In genomic region chr5:38754950-38755349, GRCm38 (mm10) we compare ENCODE assay signal across 10 mouse cellular contexts.
DNase-seq lines count a peak whose midpoint lies in the region; ATAC-seq and TF ChIP-seq lines count a peak whose summit lies in the region.
"Had no signal": no experiment of that assay in that cellular context is flagged by ENCODE, and none has a peak within 500 bp of the region (broad histone marks: within the 10 kb centered on the region; RNA-seq: fewer than 3 reads in every experiment).

No protein-coding gene starts in this region.

- no peaks in the 10 kb centered on the region for H3K27me3 ChIP-seq in intestine, postnatal 0 days (replicated peaks; ENCODE audit: control insufficient read depth, insufficient read depth, low read length)
- H3K27me3 ChIP-seq in intestine, embryonic 16.5 days (replicated peaks; ENCODE audit: control insufficient read depth, insufficient read depth, low read length), result no peaks in the 10 kb centered on the region; the same call in 1 of the 2 replicates
- no peaks in the 10 kb centered on the region for H3K27me3 ChIP-seq in neural tube, embryonic 11.5 days (ENCODE audit: control insufficient read depth, insufficient read depth, low read length)
- H3K27me3 ChIP-seq: embryonic facial prominence, embryonic 15.5 days; limb, embryonic 12.5 days had no signal

- H3K4me3 ChIP-seq in intestine, postnatal 0 days (ENCODE audit: low read depth, low read length), result no peak overlapping the region
- no peak overlapping the region for H3K4me3 ChIP-seq in intestine, embryonic 16.5 days (ENCODE audit: low read length)
- H3K4me3 ChIP-seq in neural tube, embryonic 11.5 days (ENCODE audit: low read depth, low read length), result no peak overlapping the region
- H3K4me3 ChIP-seq: embryonic facial prominence, embryonic 15.5 days; limb, embryonic 12.5 days had no signal

- no peaks in the 10 kb centered on the region for H3K4me1 ChIP-seq in intestine, postnatal 0 days (replicated peaks; ENCODE audit: control insufficient read depth, insufficient read depth, low read length)
- no peaks in the 10 kb centered on the region for H3K4me1 ChIP-seq in intestine, embryonic 16.5 days (ENCODE audit: control insufficient read depth, insufficient read depth, low read length)
- H3K4me1 ChIP-seq in neural tube, embryonic 11.5 days (ENCODE audit: control insufficient read depth, insufficient read depth, low read length), result no peaks in the 10 kb centered on the region
- H3K4me1 ChIP-seq: embryonic facial prominence, embryonic 15.5 days; limb, embryonic 12.5 days had no signal

- no peak overlapping the region for H3K27ac ChIP-seq in intestine, postnatal 0 days (ENCODE audit: low read depth, low read length)
- H3K27ac ChIP-seq in intestine, embryonic 16.5 days (ENCODE audit: low read length), result no peak overlapping the region
- no peak overlapping the region for H3K27ac ChIP-seq in neural tube, embryonic 11.5 days (ENCODE audit: low read depth, low read length)
- H3K27ac ChIP-seq: embryonic facial prominence, embryonic 15.5 days; limb, embryonic 12.5 days had no signal

- H3K9ac ChIP-seq in intestine, postnatal 0 days (ENCODE audit: low read depth, low read length), result no peak overlapping the region
- H3K9ac ChIP-seq in intestine, embryonic 16.5 days (ENCODE audit: low read depth, low read length), result no peak overlapping the region
- H3K9ac ChIP-seq in neural tube, embryonic 11.5 days (ENCODE audit: low read length), result no peak overlapping the region
- H3K9ac ChIP-seq: embryonic facial prominence, embryonic 15.5 days; limb, embryonic 12.5 days had no signal

- H3K4me2 ChIP-seq in intestine, postnatal 0 days (replicated peaks; ENCODE audit: low read depth), result no peak overlapping the region
- H3K4me2 ChIP-seq in intestine, embryonic 16.5 days (ENCODE audit: low read depth, low read length), result no peak overlapping the region
- no peak overlapping the region for H3K4me2 ChIP-seq in neural tube, embryonic 11.5 days (ENCODE audit: low read depth)
- H3K4me2 ChIP-seq: embryonic facial prominence, embryonic 15.5 days; limb, embryonic 12.5 days had no signal

- no peak for ATAC-seq in intestine, postnatal 0 days
- no peak for ATAC-seq in intestine, embryonic 16.5 days
- peak; percentile 86 for ATAC-seq in common myeloid progenitor, adult 5-6 weeks (replicated peaks; ENCODE audit: low read depth, poor library complexity, severe bottlenecking)
- no peak for ATAC-seq in neural tube, embryonic 11.5 days (ENCODE audit: insufficient read depth, low FRiP score, low TSS enrichment)
- no peak for ATAC-seq in erythroid progenitor cell, adult 5-6 weeks (replicated peaks; ENCODE audit: low FRiP score, poor library complexity, severe bottlenecking)

- H3K36me3 ChIP-seq in intestine, postnatal 0 days (ENCODE audit: control insufficient read depth, insufficient read depth), result no peaks in the 10 kb centered on the region
- H3K36me3 ChIP-seq in intestine, embryonic 16.5 days (ENCODE audit: control insufficient read depth, insufficient read depth, low read length), result no peaks in the 10 kb centered on the region
- no peaks in the 10 kb centered on the region for H3K36me3 ChIP-seq in neural tube, embryonic 11.5 days (ENCODE audit: control insufficient read depth, insufficient read depth, low read length)
- H3K36me3 ChIP-seq: embryonic facial prominence, embryonic 15.5 days; limb, embryonic 12.5 days had no signal

- TF ChIP-seq CTCF in intestine, postnatal 0 days (IDR thresholded peaks at IDR 0.05; ENCODE audit: low read depth), result peak; percentile 81

- no peaks in the 10 kb centered on the region for H3K9me3 ChIP-seq in intestine, postnatal 0 days (ENCODE audit: control insufficient read depth)
- H3K9me3 ChIP-seq in intestine, embryonic 16.5 days (ENCODE audit: control insufficient read depth, low read length), result no peaks in the 10 kb centered on the region
- H3K9me3 ChIP-seq in neural tube, embryonic 11.5 days (ENCODE audit: control insufficient read depth, low read length), result no peaks in the 10 kb centered on the region
- H3K9me3 ChIP-seq: embryonic facial prominence, embryonic 15.5 days; limb, embryonic 12.5 days had no signal

- 21% methylated on average over 3 of the region's 3 CpGs for WGBS in intestine, postnatal 0 days
- WGBS in intestine, embryonic 16.5 days, result 8% methylated on average over 3 of the region's 3 CpGs
- 22% methylated on average over 3 of the region's 3 CpGs for WGBS in neural tube, embryonic 11.5 days

- peak; percentile 7 for DNase-seq in CD4-positive helper T cell, adult 2 months (ENCODE audit: low read depth, low spot score)
- DNase-seq in WW6 (ENCODE audit: low read depth, low spot score), result peak; percentile 33
- peak; percentile 60 to 62 for DNase-seq in kidney, postnatal 4 days
- peak; percentile 54 for DNase-seq in neural tube, embryonic 11.5 days (ENCODE audit: low spot score)

Comparison
In these comparisons a context has a peak if more than half of its experiments do, and no peak if none do; other contexts are left out.
1. DNase-seq: peak in every context shown above with its lines; median percentile 61 in kidney, postnatal 4 days; 54 in neural tube, embryonic 11.5 days; 33 in WW6; 7 in CD4-positive helper T cell, adult 2 months.